Mouse (Mus musculus) CH12.LX (cell line): ENCODE results near the gene Adam12. TPM values are rescaled to one million over a fixed set of nuclear protein-coding genes. Genes with fewer than 3 reads are reported as not detected.

ENCODE experiments used
- DNase-seq: peaks from one replicate; pipeline ENCODE4 v3.0.0-alpha.2; 2013; ENCODE audit errors: extremely low read depth
- H3K27ac ChIP-seq: 2 replicates; pipeline ENCODE4 v1.5.1; 2012; ENCODE audit warnings: low read depth, mild to moderate bottlenecking, control low read depth, moderate library complexity; ENCODE audit not compliant: insufficient read depth
- H3K27me3 ChIP-seq: replicated peaks from 2 replicates; pipeline ENCODE3; 2012; ENCODE audit warnings: inconsistent platforms
- H3K36me3 ChIP-seq, 2 experiments: replicated peaks in 1 of 2; 2 replicates each; pipeline versions ENCODE3 to v1.6.1; 2012; ENCODE audit warnings: inconsistent platforms in 1 of 2, low read length in 1 of 2, mild to moderate bottlenecking in 1 of 2, mixed read lengths in 1 of 2, moderate library complexity in 1 of 2; ENCODE audit not compliant: control insufficient read depth in 1 of 2, insufficient read depth in 1 of 2
- H3K4me1 ChIP-seq, 2 experiments: 2 replicates each; pipeline ENCODE4 v1.6.1; 2012; ENCODE audit warnings: inconsistent platforms in 1 of 2, moderate library complexity in 1 of 2; ENCODE audit not compliant: insufficient read depth in 2 of 2, control insufficient read depth in 1 of 2
- H3K4me2 ChIP-seq: 2 replicates; pipeline ENCODE4 v1.6.1; 2012; ENCODE audit warnings: low read depth, mild to moderate bottlenecking, control low read depth; ENCODE audit not compliant: poor library complexity, insufficient read depth, severe bottlenecking
- H3K4me3 ChIP-seq, 3 experiments: fragments of 150-350 bp in 1 of 3; sonication (generic) in 1 of 3; replicated peaks in 1 of 3; 2 replicates each; pipeline versions ENCODE3 to v1.5.1; 2011 to 2012; ENCODE audit warnings: low read depth in 2 of 3, low read length in 2 of 3, mild to moderate bottlenecking in 2 of 3, moderate library complexity in 2 of 3, control low read depth in 1 of 3, improper control_type of control experiment in 1 of 3, inconsistent platforms in 1 of 3, mixed read lengths in 1 of 3; ENCODE audit not compliant: poor library complexity in 1 of 3
- H3K79me2 ChIP-seq: replicated peaks from 2 replicates; pipeline ENCODE4 v1.6.1; 2012; ENCODE audit warnings: mild to moderate bottlenecking, moderate library complexity; ENCODE audit not compliant: control insufficient read depth, poor library complexity, insufficient read depth, severe bottlenecking; ENCODE audit errors: extremely low read depth
- H3K9ac ChIP-seq: 2 replicates; pipeline ENCODE4 v1.6.1; 2012; ENCODE audit warnings: low read depth, mild to moderate bottlenecking, control low read depth, moderate library complexity; ENCODE audit not compliant: insufficient read depth
- H3K9me3 ChIP-seq: replicated peaks from 2 replicates; pipeline ENCODE3; 2012; ENCODE audit warnings: low read length, inconsistent platforms, mixed read lengths
- CHD2 ChIP-seq: IDR thresholded peaks from 2 replicates; pipeline ENCODE4 v1.6.1; 2011; ENCODE audit warnings: low read length, improper control_type of control experiment
- CTCF ChIP-seq, 2 experiments: IDR thresholded peaks in 1 of 2; conservative IDR thresholded peaks in 1 of 2; 2 replicates each; pipeline ENCODE4 v1.5.1; 2011 to 2012; ENCODE audit warnings: low read depth in 2 of 2, low read length in 2 of 2, improper control_type of control experiment in 1 of 2, inconsistent platforms in 1 of 2, mild to moderate bottlenecking in 1 of 2, moderate library complexity in 1 of 2
- E2F4 ChIP-seq: IDR thresholded peaks from 2 replicates; pipeline ENCODE4 v1.6.1; 2011; ENCODE audit warnings: low read depth, low read length, improper control_type of control experiment; ENCODE audit not compliant: insufficient replicate concordance
- ELF1 ChIP-seq: IDR thresholded peaks from 2 replicates; pipeline ENCODE4 v1.6.1; 2014; ENCODE audit warnings: low read depth, mild to moderate bottlenecking, inconsistent platforms, low read length, improper control_type of control experiment
- ETS1 ChIP-seq: conservative IDR thresholded peaks from 2 replicates; pipeline ENCODE4 v1.6.1; 2012; ENCODE audit warnings: low read depth, mild to moderate bottlenecking, inconsistent platforms, low read length, improper control_type of control experiment, moderate library complexity
- HCFC1 ChIP-seq: IDR thresholded peaks from 2 replicates; pipeline ENCODE4 v1.6.1; 2012; ENCODE audit warnings: low read depth, mild to moderate bottlenecking, inconsistent platforms, low read length, improper control_type of control experiment
- IRF4 ChIP-seq: IDR thresholded peaks from 2 replicates; pipeline ENCODE4 v1.6.1; 2014; ENCODE audit warnings: low read depth, mild to moderate bottlenecking, inconsistent platforms, low read length, improper control_type of control experiment
- JUN ChIP-seq: IDR thresholded peaks from 2 replicates; pipeline ENCODE4 v1.6.1; 2011; ENCODE audit warnings: low read depth, mild to moderate bottlenecking, low read length, improper control_type of control experiment, moderate library complexity; ENCODE audit not compliant: insufficient read depth
- JUND ChIP-seq: conservative IDR thresholded peaks from 2 replicates; pipeline ENCODE4 v1.6.1; 2011; ENCODE audit warnings: low read depth, low read length, improper control_type of control experiment
- KAT2A ChIP-seq: IDR thresholded peaks from 2 replicates; pipeline ENCODE4 v1.6.1; 2012; ENCODE audit warnings: low read length, improper control_type of control experiment, inconsistent platforms; ENCODE audit not compliant: insufficient replicate concordance
- MAX ChIP-seq: IDR thresholded peaks from 2 replicates; pipeline ENCODE4 v1.6.1; 2011; ENCODE audit warnings: low read length, improper control_type of control experiment
- MEF2A ChIP-seq: IDR thresholded peaks from 2 replicates; pipeline ENCODE4 v1.6.1; 2014; ENCODE audit warnings: low read depth, mild to moderate bottlenecking, inconsistent platforms, low read length, improper control_type of control experiment, borderline replicate concordance
- POLR2AphosphoS2 ChIP-seq: IDR thresholded peaks from 2 replicates; pipeline ENCODE4 v1.6.1; 2011; ENCODE audit warnings: low read depth, low read length, improper control_type of control experiment
- TBP ChIP-seq: conservative IDR thresholded peaks from 2 replicates; pipeline ENCODE4 v1.6.1; 2011; ENCODE audit warnings: low read depth, low read length, improper control_type of control experiment
- TCF12 ChIP-seq: IDR thresholded peaks from 2 replicates; pipeline ENCODE4 v1.6.1; 2014; ENCODE audit warnings: low read depth, mild to moderate bottlenecking, inconsistent platforms, low read length, improper control_type of control experiment
- UBTF ChIP-seq: IDR thresholded peaks from 2 replicates; pipeline ENCODE4 v1.6.1; 2012; ENCODE audit warnings: low read depth, mild to moderate bottlenecking, inconsistent platforms, low read length, improper control_type of control experiment, moderate library complexity
- USF1 ChIP-seq: IDR thresholded peaks from 2 replicates; pipeline ENCODE4 v1.6.1; 2014; ENCODE audit warnings: low read depth, mild to moderate bottlenecking, inconsistent platforms, low read length, improper control_type of control experiment
- ZMIZ1 ChIP-seq: IDR thresholded peaks from 2 replicates; pipeline ENCODE4 v1.6.1; 2012; ENCODE audit warnings: low read depth, mild to moderate bottlenecking, inconsistent platforms, low read length, improper control_type of control experiment
- ZNF384 ChIP-seq: IDR thresholded peaks from 2 replicates; pipeline ENCODE4 v1.6.1; 2012; ENCODE audit warnings: low read depth, low read length, improper control_type of control experiment, inconsistent platforms
- dilution Hi-C: fragments of 300-500 bp; cut with MboI; formaldehyde crosslinking; loops from 2 replicates; pipeline ENCODE4 v1.14.3; 2020; ENCODE audit warnings: low sequenced_read_pairs; ENCODE audit not compliant: extremely low pct_unique_long_range_greater_than_20kb, extremely low pct_ligation_motif_present
- in situ Hi-C: fragments of 300-500 bp; cut with MboI; formaldehyde crosslinking; loops from 3 replicates; pipeline ENCODE4 v1.14.3; 2019; ENCODE audit warnings: low sequenced_read_pairs, low pct_ligation_motif_present, low pct_unique_long_range_greater_than_20kb, mixed read lengths
- polyA plus RNA-seq: library from polyadenylated mRNA; unstranded; fragments of >175 nt; gene quantifications from 2 replicates; pipeline ENCODE4 v1.2.1, GENCODE M21; 2012; ENCODE audit warnings: low read depth; ENCODE audit not compliant: insufficient read length
- total RNA-seq, 2 experiments: library from RNA; depleted of rRNA; stranded (reverse); fragments of 300-350 nt in 1 of 2; fragments of >200 nt in 1 of 2; gene quantifications; 2 replicates each; pipeline ENCODE4 v1.2.3; 2012 to 2014

Gene Adam12
- total and polyA plus RNA-seq, 3 experiments: not detected

DNA sequence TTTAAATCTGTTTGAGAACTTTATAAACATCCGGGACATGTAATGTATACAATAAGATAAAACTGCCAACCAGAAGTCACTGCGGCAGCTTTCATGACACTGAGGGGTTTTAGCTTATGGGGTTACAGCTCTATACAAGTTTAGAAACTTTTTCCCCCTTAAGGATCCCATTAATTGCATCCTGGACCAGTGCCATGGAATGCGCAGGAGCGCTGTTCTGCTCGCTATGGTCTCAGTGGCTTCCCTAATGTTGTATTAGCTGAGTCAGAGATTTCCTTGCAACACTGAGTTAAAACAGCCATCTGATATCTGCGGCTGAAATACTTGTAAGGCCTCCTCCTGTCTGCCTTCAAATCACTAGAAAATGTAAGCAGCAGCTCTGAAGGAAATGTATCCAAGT, 298.6 kb downstream of the Adam12 start:
- H3K9me3 ChIP-seq: peaks cover 68% of the 10 kb centered on the region
- DNase-seq: no peak
- no peak overlapping the region for H3K27ac ChIP-seq
- no peaks in the 10 kb centered on the region for H3K79me2 ChIP-seq
- dilution Hi-C loops: no loop called here
- TF ChIP-seq TBP (no peak), USF1 (no peak), UBTF (no peak), JUN (no peak), KAT2A (no peak), ZMIZ1 (no peak), MAX (no peak)
- no peaks in the 10 kb centered on the region for H3K36me3 ChIP-seq
- H3K4me1 ChIP-seq: no peaks in the 10 kb centered on the region
- H3K4me2 ChIP-seq: no peak overlapping the region
- peaks cover 38% of the 10 kb centered on the region for H3K27me3 ChIP-seq
- no peak overlapping the region for H3K4me3 ChIP-seq
- H3K9ac ChIP-seq: no peak overlapping the region
- in situ Hi-C loops: no loop called here

DNA sequence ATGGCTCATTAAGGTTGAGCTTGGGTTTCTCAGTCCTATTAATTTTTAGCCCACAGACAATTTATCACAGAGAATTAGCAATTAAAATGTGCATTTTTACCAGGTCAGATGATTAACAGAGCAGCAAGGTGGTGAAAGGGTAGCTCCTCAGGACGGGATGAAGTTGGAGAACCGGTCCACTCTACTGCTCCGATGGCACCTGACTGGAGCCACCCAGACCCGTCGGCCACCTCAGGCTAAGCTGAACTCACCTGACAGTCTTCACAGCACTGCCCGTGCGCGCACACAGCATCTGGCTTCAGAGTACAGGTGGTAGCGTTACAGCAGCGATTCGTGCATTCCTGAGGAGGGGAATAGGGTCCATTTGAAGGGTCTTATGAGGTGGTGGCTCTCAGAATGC, 300.5 kb downstream of the Adam12 start:
- in situ Hi-C loops (no loop called here), dilution Hi-C loops (no loop called here)
- Histone ChIP-seq H3K4me1 (no peaks in the 10 kb centered on the region), H3K36me3 (no peaks in the 10 kb centered on the region), H3K27ac (no peak overlapping the region), H3K27me3 (peaks cover 37% of the 10 kb centered on the region), H3K9me3 (peaks cover 62% of the 10 kb centered on the region), H3K79me2 (no peaks in the 10 kb centered on the region), H3K4me3 (no peak overlapping the region), H3K9ac (no peak overlapping the region), H3K4me2 (no peak overlapping the region)
- no peak for DNase-seq
- TF ChIP-seq MEF2A (no peak), KAT2A (no peak), TCF12 (no peak), ZNF384 (no peak), ELF1 (no peak), HCFC1 (no peak), POLR2AphosphoS2 (no peak), ETS1 (no peak), CTCF (conservative IDR thresholded peaks at IDR 0.05 in 1 of 2, IDR thresholded peaks at IDR 0.05 in 1 of 2; ENCODE audit: low read depth in 2 of 2, low read length in 2 of 2) (no peak)

DNA sequence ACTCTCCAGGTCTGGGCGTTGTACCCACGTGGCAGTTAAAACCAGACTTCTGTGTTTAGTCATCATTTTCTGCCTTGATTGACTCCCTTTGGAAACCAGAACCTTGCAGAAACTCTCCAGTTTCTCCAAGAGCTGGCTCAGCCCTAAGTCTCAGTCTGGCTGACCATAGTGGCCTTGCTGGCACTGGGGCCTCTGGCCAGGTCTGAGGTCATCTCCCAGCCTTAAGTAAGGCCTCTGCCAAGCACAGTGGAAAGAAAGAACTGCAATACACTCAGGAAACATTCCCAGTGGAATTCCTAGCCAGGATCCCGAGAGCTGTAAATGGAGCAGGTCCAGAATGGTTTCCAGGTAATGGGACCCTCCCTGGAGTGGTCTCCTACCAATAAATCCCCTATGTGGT, 303.0 kb downstream of the Adam12 start:
- Histone ChIP-seq H3K36me3 (no peaks in the 10 kb centered on the region), H3K27ac (no peak overlapping the region), H3K79me2 (no peaks in the 10 kb centered on the region), H3K4me3 (no peak overlapping the region), H3K4me2 (no peak overlapping the region), H3K4me1 (no peaks in the 10 kb centered on the region), H3K9ac (no peak overlapping the region), H3K27me3 (peaks cover 23% of the 10 kb centered on the region), H3K9me3 (peaks cover 58% of the 10 kb centered on the region)
- dilution Hi-C loops: no loop called here
- TF ChIP-seq JUND (no peak), E2F4 (no peak), IRF4 (no peak), MAX (no peak), HCFC1 (no peak), UBTF (no peak), CHD2 (no peak), MEF2A (no peak)
- no peak for DNase-seq
- in situ Hi-C loops: no loop called here
